Mouse (Mus musculus): ENCODE measurements at regions not wholly inside any gene's neighbourhood (a gene's known extent, or its start where the extent isn't known, plus 50 kb on each side); places are given as distances from the start of the nearest gene placed in this dataset.

- TF ChIP-seq CTCF (IDR thresholded peaks at IDR 0.05) (no peak), POLR2A (IDR thresholded peaks at IDR 0.05; ENCODE audit: insufficient read depth, low read depth, low read length) (no peak), EP300 (IDR thresholded peaks at IDR 0.05; ENCODE audit: insufficient read depth, low read depth, low read length) (no peak)
Observed at GRCm38 (mm10) chr7:122906056-122906455, 59.4 kb upstream of the Rbbp6 start.

All from heart, adult 2 months (tissue).